Mouse (Mus musculus): Measurements from ENCODE around the gene Olfr628. TPM values are rescaled to one million over a fixed set of nuclear protein-coding genes. Genes with fewer than 3 reads are reported as not detected.
"Not testable (repeated sequence)": the region's sequence is repeated elsewhere in the genome, so short reads cannot be mapped to it uniquely, and the experiment has no call there.

Gene Olfr628
- not detected in 2 replicates for polyA plus RNA-seq (2015; fragmentation: Nextera tagmentation; extraction: Ambion mirVana)

GRCm38 (mm10) chr7:103730074-103730473 lies at the start of gene Olfr628:
Gene Olfr628, plus strand, starts transcription at chr7:103730374.
- no peak within 1 kb of the TSS for H3K9ac ChIP-seq (replicated peaks)
- H3K4me2 ChIP-seq (replicated peaks): no peak within 1 kb of the TSS
- H3K4me1 ChIP-seq (replicated peaks): no peaks in the 10 kb centered on the region
- no peaks in the 10 kb centered on the region for H3K27me3 ChIP-seq
- H3K9me3 ChIP-seq: no peaks in the 10 kb centered on the region
- no peak within 1 kb of the TSS for H3K4me3 ChIP-seq (replicated peaks)
- no peak for ATAC-seq
- H3K27ac ChIP-seq: no peak within 1 kb of the TSS
- WGBS: 86% methylated on average over 1 of the region's 1 CpGs
- no peaks in the 10 kb centered on the region for H3K36me3 ChIP-seq

GRCm38 (mm10) chr7:103682420-103682819 lies 47.8 kb upstream of the Olfr628 start, which contains the start of gene Olfr625-ps1:
Gene Olfr625-ps1, plus strand, starts transcription at chr7:103682720.
- ATAC-seq: no peak
- Histone ChIP-seq H3K27me3 (no peaks in the 10 kb centered on the region), H3K4me2 (replicated peaks) (no peak within 1 kb of the TSS), H3K9me3 (no peaks in the 10 kb centered on the region), H3K9ac (replicated peaks) (no peak within 1 kb of the TSS), H3K36me3 (no peaks in the 10 kb centered on the region), H3K4me3 (replicated peaks) (no peak within 1 kb of the TSS), H3K4me1 (replicated peaks) (no peaks in the 10 kb centered on the region), H3K27ac (no peak within 1 kb of the TSS)

GRCm38 (mm10) chr7:103699469-103699868 lies 30.7 kb upstream of the Olfr628 start:
- WGBS: 91% methylated on average over 4 of the region's 4 CpGs
- Histone ChIP-seq H3K9me3 (no peaks in the 10 kb centered on the region), H3K4me3 (replicated peaks) (no peak overlapping the region), H3K4me1 (replicated peaks) (no peaks in the 10 kb centered on the region), H3K9ac (replicated peaks) (no peak overlapping the region), H3K36me3 (no peaks in the 10 kb centered on the region), H3K27me3 (no peaks in the 10 kb centered on the region), H3K4me2 (replicated peaks) (no peak overlapping the region), H3K27ac (no peak overlapping the region)
- ATAC-seq: no peak

GRCm38 (mm10) chr7:103712024-103712423 lies 18.1 kb upstream of the Olfr628 start:
- Histone ChIP-seq H3K9me3 (no peaks in the 10 kb centered on the region), H3K36me3 (no peaks in the 10 kb centered on the region), H3K4me3 (replicated peaks) (no peak overlapping the region), H3K9ac (replicated peaks) (no peak overlapping the region), H3K4me2 (replicated peaks) (no peak overlapping the region), H3K27me3 (no peaks in the 10 kb centered on the region), H3K4me1 (replicated peaks) (no peaks in the 10 kb centered on the region), H3K27ac (no peak overlapping the region)
- WGBS: 30% methylated on average over 2 of the region's 2 CpGs
- ATAC-seq: no peak

- Histone ChIP-seq H3K27me3 (no peaks in the 10 kb centered on the region), H3K4me1 (replicated peaks) (no peaks in the 10 kb centered on the region), H3K27ac (no peak within 1 kb of the TSS), H3K36me3 (no peaks in the 10 kb centered on the region), H3K4me2 (replicated peaks) (no peak within 1 kb of the TSS), H3K9me3 (no peaks in the 10 kb centered on the region), H3K9ac (replicated peaks) (no peak within 1 kb of the TSS), H3K4me3 (replicated peaks) (no peak within 1 kb of the TSS)
- ATAC-seq: no peak
Measured at GRCm38 (mm10) chr7:103714371-103714770, 15.8 kb upstream of the Olfr628 start, which contains the start of gene Olfr243. Gene Olfr243, plus strand, starts transcription at chr7:103714671.

- not testable (repeated sequence) for H3K4me3 ChIP-seq (replicated peaks); H3K27ac ChIP-seq; H3K9me3 ChIP-seq; H3K27me3 ChIP-seq; H3K4me2 ChIP-seq (replicated peaks); ATAC-seq; H3K36me3 ChIP-seq; H3K9ac ChIP-seq (replicated peaks); H3K4me1 ChIP-seq (replicated peaks)
- WGBS: 96% methylated on average over 1 of the region's 1 CpGs
Measured at GRCm38 (mm10) chr7:103716398-103716797, 13.8 kb upstream of the Olfr628 start.

- Histone ChIP-seq H3K4me1 (replicated peaks) (no peaks in the 10 kb centered on the region), H3K4me3 (replicated peaks) (no peak within 1 kb of the TSS), H3K36me3 (no peaks in the 10 kb centered on the region), H3K4me2 (replicated peaks) (no peak within 1 kb of the TSS), H3K27me3 (no peaks in the 10 kb centered on the region), H3K9ac (replicated peaks) (no peak within 1 kb of the TSS), H3K27ac (no peak within 1 kb of the TSS), H3K9me3 (peaks cover 6% of the 10 kb centered on the region; the same call in 1 of the 2 replicates)
- 79% methylated on average over 2 of the region's 2 CpGs for WGBS
- no peak for ATAC-seq
Measured at GRCm38 (mm10) chr7:103744843-103745242, 14.7 kb downstream of the Olfr628 start, which contains the start of gene Olfr629. Gene Olfr629, minus strand, starts transcription at chr7:103744943.

GRCm38 (mm10) chr7:103757233-103757632 lies 27.1 kb downstream of the Olfr628 start, which contains the start of gene Olfr630:
Gene Olfr630, minus strand, starts transcription at chr7:103757333.
- Histone ChIP-seq H3K36me3 (no peaks in the 10 kb centered on the region), H3K27ac (no peak within 1 kb of the TSS), H3K4me2 (replicated peaks) (no peak within 1 kb of the TSS), H3K4me3 (replicated peaks) (no peak within 1 kb of the TSS), H3K4me1 (replicated peaks) (no peaks in the 10 kb centered on the region), H3K27me3 (no peaks in the 10 kb centered on the region), H3K9me3 (no peaks in the 10 kb centered on the region), H3K9ac (replicated peaks) (no peak within 1 kb of the TSS)
- ATAC-seq: no peak
- 55% methylated on average over 2 of the region's 2 CpGs for whole genome bisulfite sequencing

GRCm38 (mm10) chr7:103762212-103762611 lies 32.0 kb downstream of the Olfr628 start:
- not testable (repeated sequence) for H3K4me2 ChIP-seq (replicated peaks); H3K4me1 ChIP-seq (replicated peaks); H3K27ac ChIP-seq; H3K4me3 ChIP-seq (replicated peaks); H3K9me3 ChIP-seq; H3K27me3 ChIP-seq; H3K9ac ChIP-seq (replicated peaks); ATAC-seq; H3K36me3 ChIP-seq
- 89% methylated on average over 6 of the region's 6 CpGs for WGBS

- not testable (repeated sequence) for H3K27me3 ChIP-seq; ATAC-seq; H3K9me3 ChIP-seq; H3K4me2 ChIP-seq (replicated peaks); H3K4me1 ChIP-seq (replicated peaks); H3K9ac ChIP-seq (replicated peaks); H3K4me3 ChIP-seq (replicated peaks); H3K36me3 ChIP-seq; H3K27ac ChIP-seq
- WGBS: 91% methylated on average over 6 of the region's 6 CpGs
Measured at GRCm38 (mm10) chr7:103767687-103768086, 37.5 kb downstream of the Olfr628 start.

- Histone ChIP-seq H3K9ac (replicated peaks) (no peak within 1 kb of the TSS), H3K27ac (no peak within 1 kb of the TSS), H3K4me2 (replicated peaks) (no peak within 1 kb of the TSS), H3K9me3 (no peaks in the 10 kb centered on the region), H3K27me3 (no peaks in the 10 kb centered on the region), H3K4me1 (replicated peaks) (no peaks in the 10 kb centered on the region), H3K36me3 (no peaks in the 10 kb centered on the region), H3K4me3 (replicated peaks) (no peak within 1 kb of the TSS)
- 83% methylated on average over 2 of the region's 2 CpGs for WGBS
- ATAC-seq: no peak
Measured at GRCm38 (mm10) chr7:103771494-103771893, 41.3 kb downstream of the Olfr628 start, which contains the start of gene Olfr69. Gene Olfr69, minus strand, starts transcription at chr7:103771594.

GRCm38 (mm10) chr7:103777652-103778051 lies 47.5 kb downstream of the Olfr628 start:
- H3K4me1 ChIP-seq (replicated peaks); ATAC-seq; H3K4me2 ChIP-seq (replicated peaks); H3K36me3 ChIP-seq; H3K9ac ChIP-seq (replicated peaks); H3K9me3 ChIP-seq; H3K27me3 ChIP-seq; H3K4me3 ChIP-seq (replicated peaks); H3K27ac ChIP-seq: not testable (repeated sequence)
- WGBS: 89% methylated on average over 4 of the region's 4 CpGs

- no peak for ATAC-seq
- H3K36me3 ChIP-seq: no peaks in the 10 kb centered on the region
- H3K27me3 ChIP-seq: no peaks in the 10 kb centered on the region
- H3K4me3 ChIP-seq (replicated peaks): no peak within 1 kb of the TSS
- H3K9ac ChIP-seq (replicated peaks): no peak within 1 kb of the TSS
- no peak within 1 kb of the TSS for H3K4me2 ChIP-seq (replicated peaks)
- no peak within 1 kb of the TSS for H3K27ac ChIP-seq
- no peaks in the 10 kb centered on the region for H3K4me1 ChIP-seq (replicated peaks)
- WGBS: 78% methylated on average over 3 of the region's 3 CpGs
- H3K9me3 ChIP-seq: no peaks in the 10 kb centered on the region
Measured at GRCm38 (mm10) chr7:103779598-103779997, 49.4 kb downstream of the Olfr628 start, which contains the start of gene Olfr68. Gene Olfr68, minus strand, starts transcription at chr7:103779698.

Data from midbrain, embryonic 13.5 days (tissue).